Mouse (Mus musculus): Measurements from ENCODE around the gene Pnpla7.

DNA sequence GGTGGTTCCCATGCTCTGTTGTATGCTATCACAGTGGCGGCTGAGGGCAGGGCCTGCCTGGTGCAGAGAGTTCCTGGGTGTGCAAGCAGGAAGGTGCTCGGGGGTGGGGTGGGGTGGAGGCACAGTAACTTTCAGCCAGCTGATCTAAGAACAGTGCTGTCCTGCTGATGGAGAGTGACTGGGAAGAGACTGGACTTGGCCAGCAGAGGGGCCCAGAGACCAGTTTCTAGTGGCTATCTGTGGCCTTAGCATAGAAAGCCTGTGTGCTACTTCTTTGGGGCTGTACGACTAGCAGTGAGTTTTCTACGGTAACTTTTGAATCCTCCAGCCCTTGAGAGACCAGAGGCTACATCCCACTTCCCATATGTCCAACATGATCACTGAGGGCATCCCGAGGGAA, 123.1 kb downstream of the Pnpla7 start:
- 0 out of 2 replicates have a peak, but pooled peaks have one; percentile 29 for TF ChIP-seq CTCF (IDR thresholded peaks at IDR 0.05; ENCODE audit: low read depth, low read length)
- no peak for TF ChIP-seq POLR2A (IDR thresholded peaks at IDR 0.05; ENCODE audit: borderline replicate concordance, low read depth, low read length)

Data from bone marrow macrophage, adult 2 months (primary cell).